Mouse (Mus musculus) inflammation-experienced regulatory T-cells, adult 16 weeks (primary cell): ENCODE results near the gene Nr4a1. TPM values are rescaled to one million over a fixed set of nuclear protein-coding genes. Genes with fewer than 3 reads are reported as not detected.

Experiments
- polyA plus RNA-seq: library from polyadenylated mRNA; unstranded; fragments of 100-300 nt; shearing (Covaris generic); gene quantifications from one replicate; pipeline ENCODE4 v1.2.1, GENCODE M21; 2017

Gene Nr4a1
- 95.4 TPM for polyA plus RNA-seq

DNA sequence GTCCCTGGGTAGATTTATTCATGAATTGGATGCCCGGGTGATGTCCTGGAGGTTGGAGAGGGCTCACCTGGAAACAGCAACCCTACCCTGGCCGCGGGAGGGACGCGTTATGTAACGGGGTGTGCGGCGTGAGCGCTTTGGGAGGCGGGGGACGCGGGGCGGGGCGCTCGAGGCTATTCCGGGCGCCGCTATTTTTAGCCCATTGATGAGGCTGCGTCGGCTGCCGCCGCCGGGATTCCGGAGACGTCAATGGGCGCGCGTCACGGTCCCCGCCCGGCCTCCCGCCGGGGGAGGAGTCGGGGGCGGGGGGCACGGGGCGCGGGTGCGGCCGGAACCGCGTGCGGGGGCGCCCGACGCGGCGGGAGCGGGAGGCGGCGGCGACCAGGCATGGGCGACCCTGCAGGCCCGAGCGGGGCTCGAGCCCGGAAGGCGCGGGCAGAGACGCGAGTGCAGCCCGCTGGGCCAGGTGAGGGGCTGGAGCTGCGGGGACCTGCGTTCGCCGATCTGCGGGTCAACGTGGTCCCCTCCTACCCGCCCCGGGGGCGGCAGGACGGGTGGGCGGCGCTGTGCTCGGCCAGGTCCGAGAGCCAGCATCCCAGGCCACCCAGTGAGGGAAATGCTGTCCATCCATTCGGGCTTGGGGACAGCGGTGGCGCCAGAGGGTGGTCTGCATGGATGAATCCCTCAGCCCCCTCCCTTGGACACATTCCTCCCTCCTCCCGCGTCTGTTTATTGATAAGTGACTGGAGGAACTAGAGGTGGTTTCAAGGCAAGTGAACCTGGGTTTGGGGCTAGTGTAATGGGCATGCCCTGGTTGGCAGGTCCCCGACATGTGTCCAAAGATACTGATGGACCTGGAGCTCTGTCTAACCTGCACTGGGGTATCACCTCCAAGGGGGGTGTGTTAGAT, at the start of gene Nr4a1:
Gene Nr4a1 (plus strand): TSS at position 384 of the 910 bp plus-strand sequence.

GRCm38 (mm10) chr15:101224006-101224906, 29.8 kb upstream of the Nr4a1 start, which contains the start of gene Grasp:
Gene Grasp, plus strand, starts transcription at chr15:101224188.

DNA sequence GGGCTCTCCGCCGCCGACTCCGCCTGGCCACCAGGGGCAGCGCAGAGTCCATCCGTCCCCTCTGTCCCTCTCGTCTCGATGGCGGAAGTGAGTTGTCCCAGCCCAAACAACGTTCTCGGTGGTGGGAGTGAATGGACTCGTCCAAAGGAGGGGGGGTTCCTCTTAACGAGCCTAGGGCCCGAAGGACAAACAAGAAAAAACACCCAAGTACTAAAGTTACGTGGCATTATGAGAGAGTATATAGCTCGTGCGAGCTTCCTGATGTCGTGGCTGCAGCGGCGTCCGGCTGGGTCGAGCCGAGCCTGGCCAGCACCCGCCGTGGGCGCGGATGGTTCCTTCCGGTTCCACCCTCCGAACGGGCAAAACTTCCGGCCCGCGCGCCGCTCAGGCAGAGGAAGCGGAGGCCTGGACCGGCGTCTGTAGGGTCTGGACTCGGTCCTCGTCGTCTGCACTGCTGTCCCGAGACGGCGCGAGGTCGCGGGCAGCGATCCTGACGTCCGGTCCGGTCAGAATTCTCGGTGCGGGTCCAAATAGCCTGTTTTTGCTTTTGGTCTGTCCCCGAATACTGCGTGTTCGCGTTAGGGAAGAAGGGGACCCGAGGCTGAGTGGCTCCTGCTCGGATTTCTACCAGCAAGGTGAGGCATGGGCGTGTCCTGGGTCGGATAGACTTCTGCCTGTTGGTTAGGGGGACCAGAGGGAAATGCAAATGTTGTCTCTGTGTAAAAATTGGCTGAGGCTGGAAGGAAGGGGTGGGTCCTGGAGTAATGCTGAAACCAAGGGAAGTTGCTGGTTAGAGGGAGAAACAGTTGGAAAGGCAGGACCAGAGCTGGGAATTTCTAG, 30.1 kb downstream of the Nr4a1 start, which contains the start of gene Atg101:
Gene Atg101 (plus strand): TSS at position 362 of the 840 bp plus-strand sequence.

DNA sequence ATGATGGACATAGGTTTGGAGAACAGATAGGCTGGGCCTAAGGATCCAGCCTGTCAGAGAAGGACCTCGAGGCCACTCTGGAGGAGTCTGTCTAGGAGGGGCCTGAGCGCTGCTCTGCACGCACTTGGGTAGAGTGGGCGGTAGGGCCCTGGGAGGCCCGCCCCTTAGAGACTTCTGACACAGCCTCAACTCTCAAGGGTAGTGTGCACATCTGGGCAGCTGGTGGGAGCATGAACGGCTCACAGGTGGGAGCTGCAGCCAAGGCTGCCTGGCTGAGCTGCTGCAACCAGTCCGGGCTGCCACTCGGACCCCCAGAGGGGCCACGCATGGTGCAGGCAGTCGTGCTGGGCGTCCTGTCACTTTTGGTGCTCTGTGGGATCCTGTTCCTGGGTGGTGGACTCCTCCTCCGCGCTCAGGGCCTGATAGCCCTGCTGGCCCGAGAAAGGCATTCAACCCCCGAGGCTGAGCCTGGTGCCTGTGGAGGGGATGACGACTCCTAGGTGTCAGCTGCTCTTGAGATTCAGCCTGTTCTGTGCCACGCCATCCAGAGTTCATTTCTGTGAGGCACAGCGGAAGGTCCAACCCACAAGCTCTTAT, 39.1 kb downstream of the Nr4a1 start, which contains the start of gene 6030408B16Rik:
Gene 6030408B16Rik (plus strand): TSS at position 188 of the 597 bp plus-strand sequence.

Other genes starting within 250 kb of the Nr4a1 start
- not detected for gene Gm47841, start 206.9 kb upstream of the Nr4a1 start, polyA plus RNA-seq
- not detected for gene Fignl2, start 175.7 kb upstream of the Nr4a1 start, polyA plus RNA-seq
- gene Ankrd33, start 138.5 kb upstream of the Nr4a1 start, polyA plus RNA-seq, result not detected
- gene Acvrl1, start 125.7 kb upstream of the Nr4a1 start, polyA plus RNA-seq, result 4.8 TPM
- 2.8 TPM for gene Acvr1b, start 80.2 kb upstream of the Nr4a1 start, polyA plus RNA-seq
- gene Grasp, start 30.1 kb upstream of the Nr4a1 start, polyA plus RNA-seq, result 0.18 TPM
- 81.6 TPM for gene Atg101, start 30.0 kb downstream of the Nr4a1 start, polyA plus RNA-seq
- 0.26 TPM for gene 6030408B16Rik, start 38.9 kb downstream of the Nr4a1 start, polyA plus RNA-seq
- gene Krt80, start 115.9 kb downstream of the Nr4a1 start, polyA plus RNA-seq, result 0.23 TPM
- gene Krt7, start 156.8 kb downstream of the Nr4a1 start, polyA plus RNA-seq, result not detected
- gene Krt87, start 184.5 kb downstream of the Nr4a1 start, polyA plus RNA-seq, result 0.66 TPM
- gene Krt88, start 193.5 kb downstream of the Nr4a1 start, polyA plus RNA-seq, result not detected
- gene Krt81, start 209.5 kb downstream of the Nr4a1 start, polyA plus RNA-seq, result not detected
- gene Krt86, start 219.2 kb downstream of the Nr4a1 start, polyA plus RNA-seq, result not detected
- gene Krt83, start 237.2 kb downstream of the Nr4a1 start, polyA plus RNA-seq, result 6.9 TPM